10 mouse cellular contexts compared by ENCODE assay signal in genomic region chr5:135737154-135737553, GRCm38 (mm10). TPM values are rescaled to one million over a fixed set of nuclear protein-coding genes. Genes with fewer than 3 reads are reported as not detected.
A peak's percentile ranks its signal among the peaks of the same experiment; 100 is the strongest.
DNase-seq lines count a peak whose midpoint lies in the region; ATAC-seq lines count a peak whose summit lies in the region.
"Had no signal": no experiment of that assay in that cellular context is flagged by ENCODE, and none has a peak within 500 bp of the region (broad histone marks: within the 10 kb centered on the region; RNA-seq: fewer than 3 reads in every experiment).

No protein-coding gene starts in this region.

- no peaks in the 10 kb centered on the region for H3K27me3 ChIP-seq in kidney, embryonic 15.5 days
- H3K27me3 ChIP-seq: hindbrain, embryonic 13.5 days; liver, embryonic 15.5 days had no signal

- no peak overlapping the region for H3K27ac ChIP-seq in kidney, embryonic 15.5 days
- H3K27ac ChIP-seq: hindbrain, embryonic 13.5 days; liver, embryonic 15.5 days had no signal

- H3K9ac ChIP-seq in kidney, embryonic 15.5 days = no peak overlapping the region
- H3K9ac ChIP-seq: hindbrain, embryonic 13.5 days; liver, embryonic 15.5 days had no signal

- H3K9me3 ChIP-seq in kidney, embryonic 15.5 days (replicated peaks) = no peaks in the 10 kb centered on the region
- H3K9me3 ChIP-seq: hindbrain, embryonic 13.5 days; liver, embryonic 15.5 days had no signal

- H3K4me3 ChIP-seq in kidney, embryonic 15.5 days (replicated peaks) = no peak overlapping the region
- H3K4me3 ChIP-seq: hindbrain, embryonic 13.5 days; liver, embryonic 15.5 days had no signal

- 79% methylated on average over 7 of the region's 7 CpGs for WGBS in kidney, embryonic 15.5 days

- H3K4me1 ChIP-seq in kidney, embryonic 15.5 days = peaks cover 6% of the 10 kb centered on the region; the same call in 1 of the 2 replicates
- H3K4me1 ChIP-seq: liver, embryonic 15.5 days had no signal

- H3K36me3 ChIP-seq in kidney, embryonic 15.5 days = peaks cover 90% of the 10 kb centered on the region

- ATAC-seq in kidney, embryonic 15.5 days (replicated peaks; ENCODE audit: low FRiP score) = no peak
- peak; percentile 47; the same call in 1 of the 2 replicates for ATAC-seq in megakaryocyte, adult 5-6 weeks (ENCODE audit: poor library complexity, severe bottlenecking)

- peak; percentile 24 for DNase-seq in kidney, postnatal 10 days
- DNase-seq in CD4-positive helper T cell, adult 2 months (ENCODE audit: low read depth, low spot score) = peak; percentile 24
- DNase-seq in ES-CJ7 (ENCODE audit: low read depth, low spot score) = peak; percentile 67
- DNase-seq in retina, postnatal 1 day = no peak
- no peak for DNase-seq in frontal cortex, postnatal 36 days (ENCODE audit: low spot score in 2 of 2)
- DNase-seq: cerebellum, adult 9-10 months had no signal

- H3K4me2 ChIP-seq in kidney, embryonic 15.5 days = no peak overlapping the region
- H3K4me2 ChIP-seq: hindbrain, embryonic 13.5 days; liver, embryonic 15.5 days had no signal

RNA-seq across cellular contexts. Expression of gene Tmem120a, which starts 7.1 kb away (rescaled TPM):
- polyA plus RNA-seq in kidney, embryonic 15.5 days (2015; fragmentation: Nextera tagmentation; extraction: Ambion mirVana) = 64.2 and 68.1 TPM in 2 replicates
- 18.1 and 20.9 TPM in 2 replicates for total RNA-seq in megakaryocyte, adult 5-6 weeks (2015)
- 15.1 and 19.1 TPM in 2 replicates for total RNA-seq in megakaryocyte, adult 5-6 weeks (2017)

RNA-seq across cellular contexts. Expression of gene Styxl1, which starts 41.0 kb away (rescaled TPM):
- 0.17 and 0.39 TPM in 2 replicates for polyA plus RNA-seq in kidney, embryonic 15.5 days (2015; fragmentation: Nextera tagmentation; extraction: Ambion mirVana)
- total RNA-seq in megakaryocyte, adult 5-6 weeks (2015) = 0.25 TPM in 1 of 2 replicates, not detected in the other
- 0.18 TPM in 1 of 2 replicates, not detected in the other for total RNA-seq in megakaryocyte, adult 5-6 weeks (2017)
- polyA plus RNA-seq: liver, embryonic 15.5 days had no signal

RNA-seq across cellular contexts. Expression of gene Mdh2, which starts 41.1 kb away (rescaled TPM):
- polyA plus RNA-seq in kidney, embryonic 15.5 days (2015; fragmentation: Nextera tagmentation; extraction: Ambion mirVana) = 568 and 588 TPM in 2 replicates
- total RNA-seq in megakaryocyte, adult 5-6 weeks (2015) = 240 and 251 TPM in 2 replicates
- total RNA-seq in megakaryocyte, adult 5-6 weeks (2017) = 111 and 129 TPM in 2 replicates

Comparison
In these comparisons a context has a peak if more than half of its experiments do, and no peak if none do; other contexts are left out.
1. DNase-seq: peak in kidney, postnatal 10 days (single experiment), CD4-positive helper T cell, adult 2 months (single experiment) and ES-CJ7 (single experiment); none in retina, postnatal 1 day (single experiment) and frontal cortex, postnatal 36 days (0 of 2).